Mouse (Mus musculus) bone marrow, adult 2 months (tissue): ENCODE measurements around the gene Fev. TPM values are rescaled to one million over a fixed set of nuclear protein-coding genes. Genes with fewer than 3 reads are reported as not detected.

Source experiments
- H3K27ac ChIP-seq: fragments of 200-500 bp; 2 replicates; pipeline ENCODE4 v1.5.1; 2012; ENCODE audit warnings: low read depth, mild to moderate bottlenecking, control low read depth, inconsistent platforms, low read length; ENCODE audit not compliant: control insufficient read depth, poor library complexity, insufficient read depth
- H3K4me1 ChIP-seq: fragments of 200-500 bp; 2 replicates; pipeline ENCODE4 v1.6.1; 2011; ENCODE audit warnings: low read length; ENCODE audit not compliant: control insufficient read depth, insufficient read depth
- H3K4me3 ChIP-seq: fragments of 200-500 bp; replicated peaks from 2 replicates; pipeline ENCODE3; 2011; ENCODE audit warnings: mild to moderate bottlenecking, low read depth, low read length, control low read depth; ENCODE audit not compliant: control insufficient read depth
- CTCF ChIP-seq: fragments of 200-500 bp; IDR thresholded peaks from 2 replicates; pipeline ENCODE4 v1.5.1; 2011; ENCODE audit warnings: low read length, control low read depth; ENCODE audit not compliant: control insufficient read depth, insufficient read depth
- POLR2A ChIP-seq: fragments of 200-500 bp; IDR thresholded peaks from 2 replicates; pipeline ENCODE4 v1.6.1; 2011; ENCODE audit warnings: low read depth, mild to moderate bottlenecking, control low read depth, low read length, borderline replicate concordance; ENCODE audit not compliant: control insufficient read depth
- whole genome bisulfite sequencing: fragments of 180-500 bp; shearing (Covaris S2); methylation state at CpG from one replicate; pipeline ENCODE4 v1.1.7; 2018; 5-methylcytosine and 5-hydroxymethylcytosine counted together
- polyA plus RNA-seq: library from polyadenylated mRNA; stranded (reverse); fragments of >200 nt; gene quantifications from 2 replicates; pipeline ENCODE4 v1.2.4, GENCODE M21; 2011; ENCODE audit warnings: low replicate concordance; ENCODE audit not compliant: missing spikeins, insufficient read depth, insufficient read length

Fev gene
- polyA plus RNA-seq, 1 experiment: not detected

GRCm38 (mm10) chr1:74883441-74883840 is 1.8 kb downstream of the Fev start:
- TF ChIP-seq POLR2A (no peak), CTCF (no peak)
- Histone ChIP-seq H3K27ac (no peak overlapping the region), H3K4me3 (no peak overlapping the region), H3K4me1 (no peaks in the 10 kb centered on the region)
- 21% methylated on average over 5 of the region's 5 CpGs for WGBS

DNA sequence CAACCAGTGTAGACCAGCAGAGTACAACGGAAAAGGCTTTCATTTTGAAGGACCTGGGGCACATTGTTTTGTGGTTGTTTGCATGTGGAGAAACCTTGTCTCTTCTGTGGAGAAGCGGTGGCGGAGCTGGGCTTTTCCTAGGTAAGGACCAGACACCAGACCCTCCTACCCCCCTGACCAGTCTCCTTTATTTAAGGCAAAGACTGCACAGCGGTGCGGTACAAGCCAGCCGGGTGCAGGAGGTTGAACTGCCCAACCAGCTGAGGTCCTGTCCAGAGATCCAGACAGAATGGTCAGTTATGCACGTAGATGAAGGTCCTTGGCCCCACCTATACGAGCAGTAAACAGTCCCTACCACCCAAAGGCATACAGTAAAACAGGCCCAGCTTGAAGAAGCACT is 2.4 kb downstream of the Fev start:
- Histone ChIP-seq H3K4me1 (no peaks in the 10 kb centered on the region), H3K4me3 (no peak overlapping the region), H3K27ac (no peak overlapping the region)
- no peak for TF ChIP-seq CTCF
- TF ChIP-seq POLR2A: no peak
- WGBS: 5% methylated on average over 8 of the region's 8 CpGs

- 2% methylated on average over 74 of the region's 74 CpGs for WGBS
- Histone ChIP-seq H3K4me3 (no peak overlapping the region), H3K27ac (no peak overlapping the region), H3K4me1 (no peaks in the 10 kb centered on the region)
- TF ChIP-seq CTCF: no peak
- no peak for TF ChIP-seq POLR2A
These were observed 3.0 kb downstream of the Fev start for GRCm38 (mm10) chr1:74882055-74882734.

- TF ChIP-seq CTCF (peak; percentile 78), POLR2A (no peak)
- Histone ChIP-seq H3K4me3 (no peak overlapping the region), H3K27ac (no peak overlapping the region), H3K4me1 (no peaks in the 10 kb centered on the region)
- WGBS: 6% methylated on average over 18 of the region's 18 CpGs
These were observed 4.3 kb downstream of the Fev start for GRCm38 (mm10) chr1:74880785-74881360.

GRCm38 (mm10) chr1:74877199-74877598 is 8.0 kb downstream of the Fev start:
- WGBS: 38% methylated on average over 3 of the region's 3 CpGs
- H3K27ac ChIP-seq: no peak overlapping the region
- no peak overlapping the region for H3K4me3 ChIP-seq
- no peaks in the 10 kb centered on the region for H3K4me1 ChIP-seq
- TF ChIP-seq CTCF (no peak), POLR2A (no peak)

DNA sequence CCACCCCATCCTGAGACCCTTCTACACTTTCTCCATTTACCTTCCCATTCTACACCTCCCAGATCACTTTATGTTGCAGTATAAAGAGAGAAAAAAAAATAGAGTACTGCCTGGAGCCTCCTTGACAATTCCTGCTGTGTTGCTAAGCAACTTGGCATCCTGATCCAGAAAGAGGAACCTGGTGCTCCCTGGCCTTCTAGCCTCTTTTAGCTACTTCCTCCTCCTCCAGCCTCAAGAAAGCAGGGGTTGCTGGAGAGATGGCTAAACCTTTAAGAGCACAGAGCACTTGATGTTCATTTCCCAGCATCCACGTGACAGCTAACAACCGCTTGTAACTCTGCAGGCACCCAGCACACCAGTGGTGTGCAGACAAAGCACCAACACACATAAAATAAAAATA is 13.0 kb downstream of the Fev start:
- Histone ChIP-seq H3K4me3 (no peak overlapping the region), H3K4me1 (no peaks in the 10 kb centered on the region), H3K27ac (no peak overlapping the region)
- 40% methylated on average over 2 of the region's 2 CpGs for WGBS
- TF ChIP-seq CTCF: no peak
- no peak for TF ChIP-seq POLR2A

DNA sequence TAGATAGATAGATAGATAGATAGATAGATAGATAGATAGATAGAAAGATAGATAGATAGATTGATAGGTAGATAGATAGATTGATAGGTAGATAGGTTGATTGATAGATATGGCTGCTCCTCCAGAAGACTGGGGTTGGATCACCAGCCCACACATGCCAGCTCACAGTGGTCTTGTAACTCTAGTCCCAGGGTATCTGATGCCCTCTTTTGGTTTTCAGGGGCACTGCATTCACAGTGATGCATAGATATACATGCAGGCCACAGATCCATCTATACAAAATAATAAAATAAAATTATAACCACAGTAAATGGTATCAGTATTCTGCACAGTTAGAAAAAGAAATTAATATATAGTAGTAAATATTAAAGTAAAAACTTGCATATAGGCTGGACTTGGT is 23.4 kb downstream of the Fev start:
- Histone ChIP-seq H3K4me3 (no peak overlapping the region), H3K27ac (no peak overlapping the region), H3K4me1 (no peaks in the 10 kb centered on the region)
- TF ChIP-seq CTCF (no peak), POLR2A (no peak)

- Histone ChIP-seq H3K4me3 (no peak overlapping the region), H3K27ac (no peak overlapping the region), H3K4me1 (no peaks in the 10 kb centered on the region)
- no peak for TF ChIP-seq POLR2A
- no peak for TF ChIP-seq CTCF
- WGBS: 30% methylated on average over 6 of the region's 6 CpGs
These were observed 25.8 kb downstream of the Fev start for GRCm38 (mm10) chr1:74859223-74859984.
